Mouse (Mus musculus): ENCODE results near the gene Nr4a1. TPM values are rescaled to one million over a fixed set of nuclear protein-coding genes. Genes with fewer than 3 reads are reported as not detected.

The Nr4a1 gene
- 5.0 and 5.1 TPM in 2 replicates for polyA plus RNA-seq (2014; fragmentation: Nextera tagmentation; extraction: Ambion mirVana)

- DNase-seq (ENCODE audit: low spot score) (peak; percentile 63), ATAC-seq (ENCODE audit: low FRiP score) (peak; percentile 49)
- Histone ChIP-seq H3K4me3 (replicated peaks; ENCODE audit: low read length) (peak within 1 kb of the TSS; percentile 67), H3K27me3 (ENCODE audit: control insufficient read depth, insufficient read depth, low read length) (no peaks in the 10 kb centered on the region), H3K27ac (peak within 1 kb of the TSS; percentile 62), H3K36me3 (replicated peaks; ENCODE audit: control insufficient read depth, insufficient read depth) (no peaks in the 10 kb centered on the region), H3K4me1 (replicated peaks; ENCODE audit: control insufficient read depth, insufficient read depth, low read length) (peaks cover 7% of the 10 kb centered on the region), H3K9ac (peak within 1 kb of the TSS; percentile 89), H3K4me2 (replicated peaks) (peak within 1 kb of the TSS; percentile 85), H3K9me3 (ENCODE audit: control insufficient read depth, low read length) (no peaks in the 10 kb centered on the region)
- under 1% methylated on average over 73 of the region's 82 CpGs for WGBS
These were observed at the start of gene Nr4a1 for GRCm38 (mm10) chr15:101253886-101254795. Gene Nr4a1, plus strand, starts transcription at chr15:101254269.

GRCm38 (mm10) chr15:101204781-101205180, 49.3 kb upstream of the Nr4a1 start:
- no peak overlapping the region for H3K4me2 ChIP-seq (replicated peaks)
- H3K27ac ChIP-seq = no peak overlapping the region
- H3K4me3 ChIP-seq (replicated peaks; ENCODE audit: low read length) = no peak overlapping the region
- H3K9ac ChIP-seq = no peak overlapping the region
- DNase-seq (ENCODE audit: low spot score) = no peak
- WGBS = 84% methylated on average over 7 of the region's 7 CpGs
- H3K4me1 ChIP-seq (replicated peaks; ENCODE audit: control insufficient read depth, insufficient read depth, low read length) = no peaks in the 10 kb centered on the region
- no peaks in the 10 kb centered on the region for H3K27me3 ChIP-seq (ENCODE audit: control insufficient read depth, insufficient read depth, low read length)
- H3K36me3 ChIP-seq (replicated peaks; ENCODE audit: control insufficient read depth, insufficient read depth) = peaks cover 95% of the 10 kb centered on the region
- no peak for ATAC-seq (ENCODE audit: low FRiP score)
- no peaks in the 10 kb centered on the region for H3K9me3 ChIP-seq (ENCODE audit: control insufficient read depth, low read length)

GRCm38 (mm10) chr15:101210228-101210627, 43.8 kb upstream of the Nr4a1 start:
- no peak overlapping the region for H3K4me2 ChIP-seq (replicated peaks)
- WGBS = 62% methylated on average over 6 of the region's 6 CpGs
- peak; percentile 56 for DNase-seq (ENCODE audit: low spot score)
- H3K27ac ChIP-seq = no peak overlapping the region
- no peak overlapping the region for H3K4me3 ChIP-seq (replicated peaks; ENCODE audit: low read length)
- no peaks in the 10 kb centered on the region for H3K9me3 ChIP-seq (ENCODE audit: control insufficient read depth, low read length)
- peaks cover 84% of the 10 kb centered on the region for H3K36me3 ChIP-seq (replicated peaks; ENCODE audit: control insufficient read depth, insufficient read depth)
- no peaks in the 10 kb centered on the region for H3K4me1 ChIP-seq (replicated peaks; ENCODE audit: control insufficient read depth, insufficient read depth, low read length)
- no peak for ATAC-seq (ENCODE audit: low FRiP score)
- no peak overlapping the region for H3K9ac ChIP-seq
- H3K27me3 ChIP-seq (ENCODE audit: control insufficient read depth, insufficient read depth, low read length) = no peaks in the 10 kb centered on the region

GRCm38 (mm10) chr15:101210998-101211613, 43.0 kb upstream of the Nr4a1 start:
- H3K27ac ChIP-seq = no peak overlapping the region
- no peak for DNase-seq (ENCODE audit: low spot score)
- H3K27me3 ChIP-seq (ENCODE audit: control insufficient read depth, insufficient read depth, low read length) = no peaks in the 10 kb centered on the region
- 94% methylated on average over 14 of the region's 14 CpGs for WGBS
- H3K4me1 ChIP-seq (replicated peaks; ENCODE audit: control insufficient read depth, insufficient read depth, low read length) = no peaks in the 10 kb centered on the region
- no peak overlapping the region for H3K4me3 ChIP-seq (replicated peaks; ENCODE audit: low read length)
- H3K9ac ChIP-seq = no peak overlapping the region
- no peak for ATAC-seq (ENCODE audit: low FRiP score)
- no peak overlapping the region for H3K4me2 ChIP-seq (replicated peaks)
- H3K9me3 ChIP-seq (ENCODE audit: control insufficient read depth, low read length) = no peaks in the 10 kb centered on the region
- H3K36me3 ChIP-seq (replicated peaks; ENCODE audit: control insufficient read depth, insufficient read depth) = peaks cover 78% of the 10 kb centered on the region

GRCm38 (mm10) chr15:101212435-101212834, 41.6 kb upstream of the Nr4a1 start:
- no peak overlapping the region for H3K4me2 ChIP-seq (replicated peaks)
- H3K27me3 ChIP-seq (ENCODE audit: control insufficient read depth, insufficient read depth, low read length) = no peaks in the 10 kb centered on the region
- ATAC-seq (ENCODE audit: low FRiP score) (no peak), DNase-seq (ENCODE audit: low spot score) (no peak)
- H3K9ac ChIP-seq = no peak overlapping the region
- no peaks in the 10 kb centered on the region for H3K4me1 ChIP-seq (replicated peaks; ENCODE audit: control insufficient read depth, insufficient read depth, low read length)
- no peak overlapping the region for H3K27ac ChIP-seq
- 84% methylated on average over 14 of the region's 14 CpGs for WGBS
- no peaks in the 10 kb centered on the region for H3K9me3 ChIP-seq (ENCODE audit: control insufficient read depth, low read length)
- no peak overlapping the region for H3K4me3 ChIP-seq (replicated peaks; ENCODE audit: low read length)
- peaks cover 65% of the 10 kb centered on the region for H3K36me3 ChIP-seq (replicated peaks; ENCODE audit: control insufficient read depth, insufficient read depth)

- Histone ChIP-seq H3K27ac (no peak overlapping the region), H3K4me1 (replicated peaks; ENCODE audit: control insufficient read depth, insufficient read depth, low read length) (no peaks in the 10 kb centered on the region), H3K4me2 (replicated peaks) (no peak overlapping the region), H3K36me3 (replicated peaks; ENCODE audit: control insufficient read depth, insufficient read depth) (peaks cover 44% of the 10 kb centered on the region), H3K27me3 (ENCODE audit: control insufficient read depth, insufficient read depth, low read length) (no peaks in the 10 kb centered on the region), H3K9me3 (ENCODE audit: control insufficient read depth, low read length) (no peaks in the 10 kb centered on the region), H3K9ac (no peak overlapping the region), H3K4me3 (replicated peaks; ENCODE audit: low read length) (no peak overlapping the region)
- WGBS = 87% methylated on average over 2 of the region's 2 CpGs
- DNase-seq (ENCODE audit: low spot score) = no peak
- ATAC-seq (ENCODE audit: low FRiP score) = no peak
These were observed 38.9 kb upstream of the Nr4a1 start for GRCm38 (mm10) chr15:101215136-101215535.

GRCm38 (mm10) chr15:101216036-101216435, 38.0 kb upstream of the Nr4a1 start:
- no peaks in the 10 kb centered on the region for H3K4me1 ChIP-seq (replicated peaks; ENCODE audit: control insufficient read depth, insufficient read depth, low read length)
- DNase-seq (ENCODE audit: low spot score) (no peak), ATAC-seq (ENCODE audit: low FRiP score) (no peak)
- no peaks in the 10 kb centered on the region for H3K9me3 ChIP-seq (ENCODE audit: control insufficient read depth, low read length)
- peaks cover 36% of the 10 kb centered on the region for H3K36me3 ChIP-seq (replicated peaks; ENCODE audit: control insufficient read depth, insufficient read depth)
- 80% methylated on average over 4 of the region's 4 CpGs for WGBS
- no peak overlapping the region for H3K4me2 ChIP-seq (replicated peaks)
- H3K9ac ChIP-seq = no peak overlapping the region
- H3K27ac ChIP-seq = no peak overlapping the region
- H3K27me3 ChIP-seq (ENCODE audit: control insufficient read depth, insufficient read depth, low read length) = no peaks in the 10 kb centered on the region
- H3K4me3 ChIP-seq (replicated peaks; ENCODE audit: low read length) = no peak overlapping the region

- DNase-seq (ENCODE audit: low spot score) = peak; percentile 27
- Histone ChIP-seq H3K27me3 (ENCODE audit: control insufficient read depth, insufficient read depth, low read length) (peaks cover 8% of the 10 kb centered on the region), H3K9me3 (ENCODE audit: control insufficient read depth, low read length) (no peaks in the 10 kb centered on the region), H3K36me3 (replicated peaks; ENCODE audit: control insufficient read depth, insufficient read depth) (no peaks in the 10 kb centered on the region), H3K27ac (peak overlapping the region; percentile 54; the same call in 1 of the 2 replicates), H3K4me1 (replicated peaks; ENCODE audit: control insufficient read depth, insufficient read depth, low read length) (peaks cover 26% of the 10 kb centered on the region), H3K4me2 (replicated peaks) (no peak overlapping the region), H3K9ac (no peak overlapping the region), H3K4me3 (replicated peaks; ENCODE audit: low read length) (no peak overlapping the region)
- WGBS = 4% methylated on average over 8 of the region's 8 CpGs
- 0 out of 2 replicates have a peak, but pooled peaks have one; percentile 22 for ATAC-seq (ENCODE audit: low FRiP score)
These were observed 33.2 kb upstream of the Nr4a1 start for GRCm38 (mm10) chr15:101220905-101221297.

GRCm38 (mm10) chr15:101221298-101222104, 32.6 kb upstream of the Nr4a1 start:
- no peaks in the 10 kb centered on the region for H3K9me3 ChIP-seq (ENCODE audit: control insufficient read depth, low read length)
- H3K27me3 ChIP-seq (ENCODE audit: control insufficient read depth, insufficient read depth, low read length) = peaks cover 8% of the 10 kb centered on the region
- no peak overlapping the region for H3K27ac ChIP-seq
- ATAC-seq (ENCODE audit: low FRiP score) (no peak), DNase-seq (ENCODE audit: low spot score) (peak; percentile 65)
- H3K4me3 ChIP-seq (replicated peaks; ENCODE audit: low read length) = no peak overlapping the region
- H3K9ac ChIP-seq = no peak overlapping the region
- peaks cover 26% of the 10 kb centered on the region for H3K4me1 ChIP-seq (replicated peaks; ENCODE audit: control insufficient read depth, insufficient read depth, low read length)
- 3% methylated on average over 14 of the region's 14 CpGs for WGBS
- H3K36me3 ChIP-seq (replicated peaks; ENCODE audit: control insufficient read depth, insufficient read depth) = no peaks in the 10 kb centered on the region
- H3K4me2 ChIP-seq (replicated peaks) = peak overlapping the region; percentile 33
